19 mouse cellular contexts compared by ENCODE assay signal in the genomic region with DNA sequence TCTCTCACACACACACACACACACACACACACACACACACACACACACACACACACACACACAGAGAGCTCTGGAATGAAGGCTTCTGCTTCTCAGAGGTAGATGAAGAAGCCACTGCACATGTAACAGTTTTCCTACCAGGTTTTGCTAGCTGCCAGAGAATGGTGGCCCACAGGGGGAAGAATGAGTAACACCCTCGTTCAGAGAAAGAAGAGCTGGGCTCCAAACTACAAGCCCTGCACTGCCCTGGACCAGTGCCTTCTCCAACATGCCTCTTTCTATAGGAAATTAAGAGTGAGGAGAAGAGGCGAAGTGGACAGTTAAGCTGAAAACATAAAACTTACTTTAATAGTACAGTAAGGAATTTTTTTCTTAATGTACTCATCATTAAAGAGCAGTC. TPM values are rescaled to one million over a fixed set of nuclear protein-coding genes. Genes with fewer than 3 reads are reported as not detected.
A peak's percentile ranks its signal among the peaks of the same experiment; 100 is the strongest.
DNase-seq lines count a peak whose midpoint lies in the region; ATAC-seq and TF ChIP-seq lines count a peak whose summit lies in the region.
"Had no signal": no experiment of that assay in that cellular context is flagged by ENCODE, and none has a peak within 500 bp of the region (broad histone marks: within the 10 kb centered on the region; RNA-seq: fewer than 3 reads in every experiment).

No protein-coding gene starts in this region.

- intact Hi-C loops in gastrocnemius, postnatal 36 days (cut with DNase I) = loop anchor here (5.0 kb wide), 1 partner anchor 57 kb away; the partner anchor contains the start of gene Lrp6

- H3K27me3 ChIP-seq in hindbrain, embryonic 12.5 days = no peaks in the 10 kb centered on the region
- H3K27me3 ChIP-seq in hindbrain, embryonic 14.5 days (ENCODE audit: control insufficient read depth, insufficient read depth, low read length) = no peaks in the 10 kb centered on the region
- H3K27me3 ChIP-seq in liver, adult 2 months (ENCODE audit: control insufficient read depth, insufficient read depth, low read length) = no peaks in the 10 kb centered on the region
- H3K27me3 ChIP-seq in liver, postnatal 0 days (ENCODE audit: insufficient read depth, low read length) = no peaks in the 10 kb centered on the region
- no peaks in the 10 kb centered on the region for H3K27me3 ChIP-seq in CH12.LX (replicated peaks)
- H3K27me3 ChIP-seq: heart, embryonic 13.5 days; intestine, embryonic 15.5 days; liver, embryonic 13.5 days; midbrain, embryonic 12.5 days; neural tube, embryonic 12.5 days had no signal

- peaks cover 27% of the 10 kb centered on the region; the same call in 1 of the 2 replicates for H3K4me1 ChIP-seq in hindbrain, embryonic 12.5 days
- peaks cover 12% of the 10 kb centered on the region for H3K4me1 ChIP-seq in hindbrain, embryonic 14.5 days (replicated peaks; ENCODE audit: control insufficient read depth, insufficient read depth, low read length)
- H3K4me1 ChIP-seq in liver, adult 2 months (ENCODE audit: control insufficient read depth, insufficient read depth, low read length) = peaks cover 17% of the 10 kb centered on the region
- peaks cover 9% of the 10 kb centered on the region; the same call in 1 of the 2 replicates for H3K4me1 ChIP-seq in liver, postnatal 0 days (ENCODE audit: insufficient read depth)
- peaks cover 0 to 20% of the 10 kb centered on the region in 2 experiments; a peak in 2 of 4 replicates for H3K4me1 ChIP-seq in CH12.LX (ENCODE audit: control insufficient read depth in 1 of 2, insufficient read depth in 2 of 2)
- peaks cover 4% of the 10 kb centered on the region; the same call in 1 of the 2 replicates for H3K4me1 ChIP-seq in embryonic fibroblast, embryonic 13.5 days (ENCODE audit: control insufficient read depth, insufficient read depth, low read length)

- no peak for TF ChIP-seq RAD21 in CH12.LX (IDR thresholded peaks at IDR 0.05; ENCODE audit: low read depth, low read length)

- peak; percentile 12; the same call in 1 of the 2 replicates for ATAC-seq in hindbrain, embryonic 12.5 days (ENCODE audit: low FRiP score)
- ATAC-seq in hindbrain, embryonic 14.5 days (ENCODE audit: low FRiP score) = no peak; the same call in 1 of the 2 replicates
- ATAC-seq in liver, postnatal 0 days = no peak
- ATAC-seq: intestine, embryonic 15.5 days had no signal

- 57% methylated on average over 2 of the region's 2 CpGs for WGBS in hindbrain, embryonic 12.5 days
- 61% methylated on average over 2 of the region's 2 CpGs for WGBS in hindbrain, embryonic 14.5 days
- WGBS in liver, adult 2 months = 51% methylated on average over 2 of the region's 2 CpGs
- 59% methylated on average over 2 of the region's 2 CpGs for WGBS in liver, postnatal 0 days (ENCODE audit: insufficient replicate concordance)

- DNase-seq in hindbrain, embryonic 14.5 days (ENCODE audit: low spot score) = no peak
- no peak for DNase-seq in liver, adult 2 months (ENCODE audit: extremely low read depth, low read depth, low spot score)
- DNase-seq in liver, postnatal 0 days = no peak
- DNase-seq in CH12.LX (ENCODE audit: extremely low read depth) = peak; percentile 31
- DNase-seq in gastrocnemius, postnatal 36 days = no peak
- no peak for DNase-seq in embryo, embryonic 9.5 days (ENCODE audit: extremely low spot score)
- DNase-seq: adrenal gland, postnatal 10 days; B cell, adult 2 months; cerebellum, adult 9-11 months; gastrocnemius, adult 2 months; heart, adult 11 months; kidney, postnatal 10 days; liver, embryonic 13.5 days had no signal

- H3K79me2 ChIP-seq in liver, adult 2 months (ENCODE audit: control insufficient read depth, insufficient read depth, low read length) = peaks cover 21% of the 10 kb centered on the region; the same call in 1 of the 2 replicates
- H3K79me2 ChIP-seq in CH12.LX (replicated peaks; ENCODE audit: control insufficient read depth, extremely low read depth, insufficient read depth, poor library complexity, severe bottlenecking) = no peaks in the 10 kb centered on the region

- TF ChIP-seq CTCF in liver, adult 2 months (IDR thresholded peaks at IDR 0.05; ENCODE audit: low read depth, low read length) = no peak
- TF ChIP-seq CTCF in liver, postnatal 0 days (IDR thresholded peaks at IDR 0.05; ENCODE audit: low read depth) = no peak
- no peak for TF ChIP-seq CTCF in CH12.LX (conservative IDR thresholded peaks at IDR 0.05 in 1 of 2, IDR thresholded peaks at IDR 0.05 in 1 of 2; ENCODE audit: low read depth in 2 of 2, low read length in 2 of 2)
- TF ChIP-seq CTCF in embryonic fibroblast, embryonic 13.5 days (IDR thresholded peaks at IDR 0.05; ENCODE audit: borderline replicate concordance, insufficient read depth, low read length) = no peak

- no peak for TF ChIP-seq EP300 in liver, postnatal 0 days (IDR thresholded peaks at IDR 0.05; ENCODE audit: low read depth)
- TF ChIP-seq EP300 in CH12.LX (IDR thresholded peaks at IDR 0.05; ENCODE audit: low read length) = no peak

- H3K4me3 ChIP-seq in hindbrain, embryonic 12.5 days = no peak overlapping the region
- no peak overlapping the region for H3K4me3 ChIP-seq in hindbrain, embryonic 14.5 days (replicated peaks; ENCODE audit: low read length)
- H3K4me3 ChIP-seq in liver, adult 2 months (ENCODE audit: insufficient read depth, low read depth, low read length) = no peak overlapping the region
- H3K4me3 ChIP-seq in liver, postnatal 0 days (ENCODE audit: low read depth, low read length) = no peak overlapping the region
- H3K4me3 ChIP-seq in CH12.LX (replicated peaks in 1 of 3; ENCODE audit: low read depth in 2 of 3, low read length in 2 of 3, poor library complexity in 1 of 3) = no peak overlapping the region
- no peak overlapping the region for H3K4me3 ChIP-seq in embryonic fibroblast, embryonic 13.5 days (ENCODE audit: insufficient read depth, low read length)
- H3K4me3 ChIP-seq: gastrocnemius, adult 2 months; heart, embryonic 13.5 days; intestine, embryonic 15.5 days; liver, embryonic 13.5 days; midbrain, embryonic 12.5 days; neural tube, embryonic 12.5 days had no signal

- dilution Hi-C loops in CH12.LX (cut with MboI; ENCODE audit: extremely low pct_ligation_motif_present, extremely low pct_unique_long_range_greater_than_20kb, low sequenced_read_pairs) = no loop called here

- peaks cover 23% of the 10 kb centered on the region for H3K36me3 ChIP-seq in hindbrain, embryonic 12.5 days
- H3K36me3 ChIP-seq in hindbrain, embryonic 14.5 days (replicated peaks; ENCODE audit: control insufficient read depth, insufficient read depth) = peaks cover 23% of the 10 kb centered on the region
- H3K36me3 ChIP-seq in liver, adult 2 months (ENCODE audit: control insufficient read depth, insufficient read depth, low read length) = peaks cover 25% of the 10 kb centered on the region
- peaks cover 19% of the 10 kb centered on the region for H3K36me3 ChIP-seq in liver, postnatal 0 days (replicated peaks; ENCODE audit: insufficient read depth, low read length)
- H3K36me3 ChIP-seq in CH12.LX (replicated peaks in 1 of 2; ENCODE audit: control insufficient read depth in 1 of 2, insufficient read depth in 1 of 2, low read length in 1 of 2) = peaks cover 10 to 39% of the 10 kb centered on the region in 2 experiments

- H3K9me3 ChIP-seq in hindbrain, embryonic 12.5 days (replicated peaks) = no peaks in the 10 kb centered on the region
- no peaks in the 10 kb centered on the region for H3K9me3 ChIP-seq in hindbrain, embryonic 14.5 days (ENCODE audit: control insufficient read depth, low read length)
- H3K9me3 ChIP-seq in liver, postnatal 0 days (ENCODE audit: low read length) = no peaks in the 10 kb centered on the region
- no peaks in the 10 kb centered on the region for H3K9me3 ChIP-seq in CH12.LX (replicated peaks; ENCODE audit: low read length)
- H3K9me3 ChIP-seq: heart, embryonic 13.5 days; intestine, embryonic 15.5 days; liver, embryonic 13.5 days; midbrain, embryonic 12.5 days; neural tube, embryonic 12.5 days had no signal

- no peak overlapping the region for H3K9ac ChIP-seq in hindbrain, embryonic 12.5 days
- no peak overlapping the region for H3K9ac ChIP-seq in hindbrain, embryonic 14.5 days
- H3K9ac ChIP-seq in liver, adult 2 months (ENCODE audit: low read depth, low read length) = no peak overlapping the region
- no peak overlapping the region for H3K9ac ChIP-seq in liver, postnatal 0 days (replicated peaks)
- no peak overlapping the region for H3K9ac ChIP-seq in CH12.LX (ENCODE audit: insufficient read depth, low read depth)
- H3K9ac ChIP-seq: heart, embryonic 13.5 days; intestine, embryonic 15.5 days; liver, embryonic 13.5 days; midbrain, embryonic 12.5 days; neural tube, embryonic 12.5 days had no signal

- TF ChIP-seq POLR2A in liver, adult 2 months (IDR thresholded peaks at IDR 0.05; ENCODE audit: extremely low read depth, insufficient read depth, low read length) = no peak
- TF ChIP-seq POLR2A in CH12.LX (IDR thresholded peaks at IDR 0.05; ENCODE audit: low read depth, low read length) = no peak
- no peak for TF ChIP-seq POLR2A in embryonic fibroblast, embryonic 13.5 days (IDR thresholded peaks at IDR 0.05; ENCODE audit: low read depth, low read length)

- peak overlapping the region; percentile 14 for H3K4me2 ChIP-seq in hindbrain, embryonic 12.5 days (replicated peaks)
- no peak overlapping the region for H3K4me2 ChIP-seq in hindbrain, embryonic 14.5 days (replicated peaks)
- no peak overlapping the region for H3K4me2 ChIP-seq in liver, postnatal 0 days (ENCODE audit: low read depth, low read length)
- H3K4me2 ChIP-seq in CH12.LX (ENCODE audit: insufficient read depth, low read depth, poor library complexity, severe bottlenecking) = peak overlapping the region; percentile 51
- H3K4me2 ChIP-seq: heart, embryonic 13.5 days; intestine, embryonic 15.5 days; liver, embryonic 13.5 days; midbrain, embryonic 12.5 days; neural tube, embryonic 12.5 days had no signal

- peak overlapping the region; percentile 74 for H3K27ac ChIP-seq in hindbrain, embryonic 12.5 days
- no peak overlapping the region for H3K27ac ChIP-seq in hindbrain, embryonic 14.5 days
- 0 out of 2 replicates have a peak overlapping the region, but pooled peaks have one; percentile 4 for H3K27ac ChIP-seq in liver, adult 2 months (replicated peaks; ENCODE audit: insufficient read depth, low read depth, low read length)
- no peak overlapping the region for H3K27ac ChIP-seq in liver, postnatal 0 days (ENCODE audit: low read depth)
- H3K27ac ChIP-seq in CH12.LX (ENCODE audit: insufficient read depth, low read depth) = no peak overlapping the region
- peak overlapping the region; percentile 64; the same call in 1 of the 2 replicates for H3K27ac ChIP-seq in embryonic fibroblast, embryonic 13.5 days (ENCODE audit: insufficient read depth, low read length)
- H3K27ac ChIP-seq: heart, embryonic 13.5 days; intestine, embryonic 15.5 days; liver, embryonic 13.5 days; midbrain, embryonic 12.5 days; neural tube, embryonic 12.5 days had no signal

- in situ Hi-C loops in CH12.LX (cut with MboI; ENCODE audit: low pct_ligation_motif_present, low pct_unique_long_range_greater_than_20kb, low sequenced_read_pairs) = no loop called here

RNA-seq across cellular contexts. Expression of gene Lrp6, which starts 56.5 kb away (rescaled TPM):
- polyA plus RNA-seq in hindbrain, embryonic 12.5 days (2016; fragmentation: Nextera tagmentation; extraction: Ambion mirVana) = 38.2 and 39.2 TPM in 2 replicates
- 21.5 and 22.3 TPM in 2 replicates for polyA plus RNA-seq in hindbrain, embryonic 14.5 days (2014; fragmentation: Nextera tagmentation; extraction: Ambion mirVana)
- 48.2 and 54.3 TPM in 2 replicates for total RNA-seq in liver, adult 2 months (2014; rRNA removed)
- polyA plus RNA-seq in liver, adult 2 months (2012; rRNA removed) = 15.0 and 15.1 TPM in 2 replicates
- polyA plus RNA-seq in liver, postnatal 0 days (2015; fragmentation: Nextera tagmentation; extraction: Ambion mirVana) = 10.1 and 10.7 TPM in 2 replicates
- total RNA-seq in CH12.LX (2012; rRNA removed) = 12.4 and 13.2 TPM in 2 replicates
- total RNA-seq in CH12.LX (2014; rRNA removed) = 13.3 and 13.7 TPM in 2 replicates
- 13.4 and 15.6 TPM in 2 replicates for polyA plus RNA-seq in CH12.LX (2012; ENCODE audit: insufficient read length, low read depth)
- 58.4 and 88.3 TPM in 2 replicates for polyA plus RNA-seq in embryonic fibroblast, embryonic 13.5 days (2011; ENCODE audit: insufficient read length, low read depth, missing spikeins)
- total RNA-seq in gastrocnemius, postnatal 36 days (2021) = 10 to 100 TPM; 36.1 to 41.5 TPM

Comparison
In these comparisons a context has a peak if more than half of its experiments do, and no peak if none do; other contexts are left out.
1. H3K27ac ChIP-seq: peak in hindbrain, embryonic 12.5 days (single experiment), liver, adult 2 months (single experiment) and embryonic fibroblast, embryonic 13.5 days (single experiment); none in hindbrain, embryonic 14.5 days (single experiment), liver, postnatal 0 days (single experiment) and CH12.LX (single experiment).
2. H3K4me2 ChIP-seq: peak in hindbrain, embryonic 12.5 days (single experiment) and CH12.LX (single experiment); none in hindbrain, embryonic 14.5 days (single experiment) and liver, postnatal 0 days (single experiment).